Mouse (Mus musculus) urinary bladder, adult 18-20 months (tissue): ENCODE measurements around the gene Wdcp.
"Not testable (repeated sequence)": the region's sequence is repeated elsewhere in the genome, so short reads cannot be mapped to it uniquely, and the experiment has no call there.

ENCODE experiments used
- DNase-seq, 2 experiments: peaks; one replicate each; pipeline ENCODE4 v3.0.0; 2022; ENCODE audit warnings: low spot score in 2 of 2, mixed read lengths in 2 of 2

The Wdcp gene

DNA sequence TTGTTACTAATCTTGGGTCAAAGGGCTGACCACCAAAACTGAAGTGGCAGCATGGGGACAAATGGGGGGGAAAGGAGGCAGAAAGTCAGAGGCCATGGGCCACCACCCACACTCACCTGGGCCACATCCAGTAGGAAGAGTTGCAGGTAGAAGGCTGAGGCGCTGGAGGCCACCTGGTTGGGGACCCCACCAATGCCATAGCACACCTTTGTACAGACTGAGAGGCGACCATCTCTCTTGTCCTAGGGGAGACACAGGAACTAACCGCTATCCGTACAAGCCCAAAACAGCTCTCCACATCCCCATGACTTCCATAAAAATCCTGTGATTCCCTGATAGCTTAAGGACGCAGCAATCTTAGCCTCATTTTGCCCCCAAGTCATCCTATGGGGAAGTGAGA is 28.2 kb downstream of the Wdcp start:
- DNase-seq, result no peak

DNA sequence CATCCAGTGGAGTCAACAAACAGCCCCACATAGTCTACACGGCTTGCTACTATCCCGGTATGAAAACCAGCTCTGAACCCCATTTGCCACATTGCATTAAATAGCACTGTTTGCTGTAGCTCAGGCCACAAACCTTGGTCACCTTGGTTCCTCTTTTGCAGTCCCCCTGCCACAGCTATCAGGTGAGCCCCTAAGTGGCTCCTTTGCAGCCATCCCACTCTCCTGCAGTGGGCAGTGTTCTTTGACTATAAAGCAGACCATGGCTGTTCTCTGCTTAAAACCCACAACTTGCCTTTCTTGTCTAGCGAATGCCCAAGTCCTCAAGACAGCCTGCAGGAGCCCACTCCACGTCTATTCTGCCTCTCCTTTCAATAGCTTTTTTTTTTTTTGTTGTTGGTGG is 29.2 kb downstream of the Wdcp start:
- no peak for DNase-seq

DNA sequence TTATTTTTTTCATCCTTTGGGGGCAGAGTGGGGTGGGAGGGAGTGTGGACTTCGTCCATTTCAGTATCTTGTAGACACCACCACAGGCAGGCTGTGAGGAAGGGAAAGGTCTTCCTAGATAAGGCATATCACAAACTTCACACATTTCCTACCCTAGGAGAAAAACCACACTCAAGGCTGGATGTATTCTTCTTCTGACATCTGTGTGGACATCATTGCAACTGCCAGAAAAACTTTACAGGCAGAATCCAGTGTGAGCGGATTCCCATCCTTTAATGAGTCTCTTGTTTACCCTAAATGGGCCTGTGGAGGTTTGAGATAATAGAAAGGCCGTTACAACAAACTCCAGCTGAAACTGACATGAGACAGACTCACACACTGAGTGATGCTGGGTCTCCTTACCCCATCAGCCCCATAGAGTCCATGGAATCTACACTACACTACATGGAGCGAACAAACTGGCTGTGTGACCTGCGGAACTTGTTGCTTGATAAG is 29.9 kb downstream of the Wdcp start:
- no peak for DNase-seq

- no peak for DNase-seq
These were observed 30.4 kb downstream of the Wdcp start for GRCm38 (mm10) chr12:4873531-4873930.

DNA sequence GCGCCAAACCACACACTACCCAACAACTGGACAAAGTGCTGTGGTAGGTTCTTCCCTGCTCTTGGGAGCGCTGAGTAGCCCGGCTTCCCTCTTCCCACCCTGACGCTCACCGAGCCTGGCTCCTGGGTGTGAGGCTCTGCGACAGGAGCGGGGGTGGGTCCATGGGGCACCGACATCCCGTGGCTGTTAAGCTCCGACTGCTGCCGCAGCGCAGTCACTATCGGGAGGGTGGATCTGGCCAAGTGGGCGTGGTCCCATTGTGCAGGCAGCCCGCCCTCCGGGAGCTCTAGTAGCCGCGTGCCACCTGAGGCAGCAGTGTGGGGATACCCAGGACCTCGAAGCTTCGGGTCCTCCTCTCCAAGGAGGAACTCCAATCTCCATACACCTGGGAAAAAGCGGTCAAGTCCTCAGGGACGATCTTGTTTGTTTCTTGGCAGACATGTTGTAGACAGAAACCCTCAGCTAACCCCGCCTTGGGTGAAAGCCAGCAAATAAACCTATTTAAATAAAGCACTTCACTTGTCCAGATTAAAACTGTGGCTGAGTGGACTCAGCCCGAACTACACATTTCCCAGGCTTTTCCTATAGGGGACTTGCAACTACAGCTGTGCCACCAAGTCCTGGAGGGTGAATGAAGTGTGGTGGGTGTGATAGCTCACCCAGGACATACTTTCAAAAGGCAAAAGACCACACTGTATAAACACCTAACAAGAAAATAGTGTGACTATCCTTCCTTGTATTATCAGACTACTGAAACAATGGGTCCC is 31.2 kb downstream of the Wdcp start, which contains the start of gene Mfsd2b:
Gene Mfsd2b (minus strand): TSS at position 199 of the 767 bp plus-strand sequence.
- DNase-seq, result peak; percentile 59 to 62

DNA sequence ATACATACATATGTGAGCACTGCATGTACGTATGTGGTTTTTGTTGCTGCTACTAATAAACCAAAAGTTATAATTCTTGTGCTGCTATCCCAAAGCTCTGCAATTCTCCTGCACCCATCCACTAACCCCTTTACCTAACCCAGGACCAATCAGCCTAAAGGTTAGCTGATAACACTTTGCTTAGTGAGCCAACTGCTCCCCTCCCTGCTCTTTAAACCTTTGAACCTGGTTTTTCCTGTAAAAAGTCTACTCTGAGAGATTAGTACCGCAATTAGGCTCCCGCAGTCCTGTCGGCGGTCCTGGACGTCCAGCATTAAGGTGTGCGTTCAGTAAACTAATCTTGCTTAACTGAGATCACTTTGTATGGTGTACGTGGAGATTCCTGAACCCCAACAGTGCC is 32.5 kb downstream of the Wdcp start:
- DNase-seq, result no peak

DNA sequence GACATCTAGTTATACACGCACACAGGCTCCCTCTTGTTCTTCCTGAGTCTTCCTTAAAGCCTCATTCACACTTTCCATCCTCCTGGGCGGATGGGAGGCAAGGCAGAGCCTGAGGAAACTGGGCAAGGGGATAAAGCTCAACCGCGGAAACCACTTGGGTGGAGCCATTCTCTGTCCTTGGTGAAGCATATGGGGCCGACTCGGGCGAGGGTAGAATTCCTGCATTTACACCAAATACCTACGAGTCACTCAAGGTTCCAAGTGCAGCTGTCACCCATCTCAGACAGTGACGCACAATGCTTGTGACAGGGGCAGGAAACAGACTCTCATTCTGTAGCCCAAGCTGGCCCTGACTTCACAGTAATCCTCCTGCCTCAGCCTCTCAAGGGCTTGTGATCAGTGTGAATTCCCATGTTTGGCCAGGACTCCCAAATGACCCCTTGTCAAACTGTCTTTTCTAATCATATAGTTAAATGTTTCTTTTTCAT is 35.2 kb downstream of the Wdcp start:
- no peak for DNase-seq

DNA sequence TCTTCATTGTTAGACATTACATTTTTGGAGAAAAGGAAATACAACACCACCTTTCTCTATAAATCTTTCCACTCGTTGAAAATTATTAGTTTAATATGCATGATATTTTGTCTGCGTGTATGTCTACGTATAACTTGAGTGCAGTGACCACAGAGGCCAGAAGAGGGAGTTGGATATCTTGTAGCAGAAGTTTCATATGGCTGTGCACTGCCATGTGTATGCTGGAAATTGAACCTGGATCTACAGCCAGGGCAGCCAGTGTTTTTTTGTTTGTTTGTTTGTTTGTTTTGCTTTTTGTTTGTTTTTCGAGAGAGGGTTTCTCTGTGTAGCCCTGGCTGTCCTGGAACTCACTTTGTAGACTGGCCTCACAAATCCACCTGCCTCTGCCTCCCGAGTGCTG is 35.9 kb downstream of the Wdcp start:
- no peak for DNase-seq

DNA sequence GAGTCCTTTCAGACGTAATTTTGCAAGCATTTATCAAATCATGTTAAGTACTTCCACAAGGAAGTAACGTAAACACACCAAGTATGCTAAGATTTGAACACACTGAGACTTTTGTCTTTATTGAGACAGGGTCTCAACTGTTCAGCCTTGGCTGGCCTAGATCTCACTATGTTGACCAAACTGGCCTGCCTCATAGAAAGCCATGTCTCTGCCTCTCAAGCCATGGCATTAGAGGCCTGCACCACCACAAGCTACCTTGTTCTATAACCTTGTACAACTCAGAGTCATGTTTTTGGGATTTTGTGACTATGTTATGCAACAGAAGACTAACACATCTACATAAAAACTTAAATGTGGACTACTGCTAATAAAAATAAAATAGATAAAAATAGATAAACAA is 39.0 kb downstream of the Wdcp start:
- no peak for DNase-seq

- DNase-seq, result no peak
These were observed 42.0 kb downstream of the Wdcp start for GRCm38 (mm10) chr12:4885062-4885461.

GRCm38 (mm10) chr12:4886581-4886980 is 43.5 kb downstream of the Wdcp start:
- not testable (repeated sequence) for DNase-seq

DNA sequence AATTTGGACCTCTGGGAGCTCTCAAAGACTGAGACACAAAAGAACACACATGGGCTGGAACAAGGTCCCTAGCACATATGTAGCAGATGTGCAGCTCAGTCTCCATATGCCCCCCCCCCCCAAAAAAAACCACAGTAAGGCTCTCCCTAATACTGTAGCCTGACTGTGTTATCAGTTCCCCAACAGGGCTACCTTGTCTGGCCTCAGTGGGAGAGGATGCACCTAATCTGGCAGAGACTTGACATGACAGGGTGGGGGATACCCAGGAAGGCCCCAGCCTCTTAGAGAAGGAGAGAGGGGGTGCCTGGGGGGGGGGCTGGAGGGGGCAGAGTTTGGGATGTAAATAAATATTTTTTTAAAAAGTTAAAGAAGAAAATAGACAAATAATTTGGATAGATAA is 45.6 kb downstream of the Wdcp start:
- DNase-seq, result no peak

DNA sequence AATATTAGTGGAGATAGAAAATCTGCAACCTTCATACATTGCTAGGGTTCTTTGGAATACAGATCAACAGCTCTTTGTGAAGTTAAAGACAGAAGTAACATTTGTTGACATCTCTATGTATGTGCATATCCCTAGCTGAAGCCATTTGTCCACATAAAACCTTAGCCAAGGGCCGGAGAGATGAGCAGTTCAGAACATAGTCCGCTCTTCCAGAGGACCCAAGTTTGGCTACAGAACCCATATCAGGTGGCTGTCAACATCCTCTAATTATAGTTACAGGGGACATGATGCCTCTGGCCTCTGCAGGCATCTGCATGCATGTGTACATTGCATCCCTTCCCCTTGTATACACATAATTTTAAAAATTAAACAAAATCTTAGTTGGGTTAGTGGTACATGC is 46.1 kb downstream of the Wdcp start:
- DNase-seq, result no peak

DNA sequence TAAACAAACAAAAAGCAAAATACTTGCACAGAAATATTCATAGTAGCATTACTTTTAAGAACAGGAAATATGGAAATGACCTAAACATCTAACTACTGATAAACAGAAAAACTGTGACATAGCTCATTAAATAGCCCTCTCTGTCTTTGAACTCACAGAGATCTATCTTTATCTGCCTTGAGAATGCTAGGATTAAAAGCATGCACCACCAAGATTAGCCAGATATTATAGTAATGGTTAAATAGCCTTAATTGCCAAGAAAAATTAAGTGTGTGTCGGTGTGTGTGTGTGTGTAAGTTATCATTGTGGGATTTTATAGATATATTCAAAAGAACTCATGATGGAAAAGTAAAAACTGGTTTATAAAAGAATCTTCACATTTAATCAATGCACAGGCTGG is 46.8 kb downstream of the Wdcp start:
- no peak for DNase-seq

- no peak for DNase-seq
These were observed 54.9 kb downstream of the Wdcp start for GRCm38 (mm10) chr12:4898024-4898423.

- no peak for DNase-seq
These were observed 62.8 kb downstream of the Wdcp start for GRCm38 (mm10) chr12:4905946-4906345.

- no peak for DNase-seq
These were observed 63.4 kb downstream of the Wdcp start for GRCm38 (mm10) chr12:4906476-4906875.

GRCm38 (mm10) chr12:4906951-4907906 is 64.1 kb downstream of the Wdcp start, which contains the start of gene Ubxn2a:
Gene Ubxn2a, minus strand, starts transcription at chr12:4907705.
- peak; percentile 88 to 93 for DNase-seq

DNA sequence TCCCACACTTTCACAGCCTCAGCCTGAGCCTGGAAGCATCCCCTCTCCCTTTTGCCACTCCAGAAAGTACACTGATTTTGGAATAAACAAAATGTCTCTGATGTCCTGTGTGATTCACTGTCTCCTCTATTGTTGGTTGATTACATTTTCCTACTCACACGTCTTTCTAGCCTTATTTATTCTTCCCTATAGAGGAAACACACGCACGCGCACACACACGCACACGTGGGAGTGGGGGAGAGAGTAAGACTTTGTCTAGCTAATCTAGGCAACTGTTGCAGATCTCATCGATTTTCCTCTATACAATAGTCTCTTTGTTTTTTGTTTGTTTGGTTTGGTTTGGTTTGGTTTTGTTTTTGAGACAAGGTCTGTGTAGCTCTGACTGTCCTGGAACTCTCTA is 65.3 kb downstream of the Wdcp start:
- no peak for DNase-seq
